Comparison of ENCODE assay signal across 9 mouse cellular contexts in the genomic region with DNA sequence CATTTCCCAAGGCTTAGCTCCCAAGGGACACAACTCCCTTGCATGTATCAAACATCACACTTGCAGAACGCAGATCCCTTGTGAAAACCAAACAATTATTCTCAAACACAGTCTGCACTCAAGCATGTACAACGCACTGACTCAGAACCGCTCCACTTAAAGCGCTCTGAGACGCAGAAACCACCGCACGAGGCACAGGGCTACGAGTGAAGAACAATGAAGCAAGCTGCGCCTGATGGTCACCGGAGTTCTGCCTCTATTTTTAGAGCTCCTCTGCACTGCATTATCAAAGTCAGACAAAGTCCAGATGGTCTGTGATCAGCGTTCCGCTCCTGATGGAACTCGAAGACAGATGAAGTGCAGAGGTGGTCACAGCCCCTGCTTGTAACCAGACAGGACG. TPM values are rescaled to one million over a fixed set of nuclear protein-coding genes. Genes with fewer than 3 reads are reported as not detected.
DNase-seq lines count a peak whose midpoint lies in the region; ATAC-seq and TF ChIP-seq lines count a peak whose summit lies in the region.
"Had no signal": no experiment of that assay in that cellular context is flagged by ENCODE, and none has a peak within 500 bp of the region (broad histone marks: within the 10 kb centered on the region; RNA-seq: fewer than 3 reads in every experiment).

No protein-coding gene starts in this region.

- H3K4me3 ChIP-seq in heart, embryonic 12.5 days: peak overlapping the region; percentile 22; the same call in 1 of the 2 replicates
- H3K4me3 ChIP-seq in midbrain, embryonic 11.5 days (ENCODE audit: low read depth, low read length): no peak overlapping the region
- H3K4me3 ChIP-seq: liver, embryonic 13.5 days had no signal

- H3K9me3 ChIP-seq in heart, embryonic 12.5 days (replicated peaks): no peaks in the 10 kb centered on the region
- no peaks in the 10 kb centered on the region for H3K9me3 ChIP-seq in midbrain, embryonic 11.5 days (ENCODE audit: control insufficient read depth, low read length)
- H3K9me3 ChIP-seq: liver, embryonic 13.5 days had no signal

- H3K27me3 ChIP-seq in heart, embryonic 12.5 days (replicated peaks): no peaks in the 10 kb centered on the region
- H3K27me3 ChIP-seq in midbrain, embryonic 11.5 days (ENCODE audit: control insufficient read depth, insufficient read depth, low read length): no peaks in the 10 kb centered on the region
- H3K27me3 ChIP-seq: liver, embryonic 13.5 days had no signal

- peak; percentile 15 for DNase-seq in gastrocnemius, adult 18-20 months (ENCODE audit: low spot score)
- no peak for DNase-seq in gastrocnemius, adult 8-10 months (ENCODE audit: low spot score in 2 of 2)
- DNase-seq in brain, embryonic 14.5 days (ENCODE audit: low read depth): peak; percentile 74
- DNase-seq in midbrain, embryonic 11.5 days (ENCODE audit: low spot score, missing footprints): peak; percentile 85
- DNase-seq in yolk sac, embryonic 10.5 days (ENCODE audit: low spot score): no peak
- DNase-seq in gastrocnemius, postnatal 25 days: no peak
- no peak for DNase-seq in frontal cortex, postnatal 25 days (ENCODE audit: low spot score in 2 of 2)
- DNase-seq: liver, embryonic 13.5 days had no signal

- 6% methylated on average over 14 of the region's 14 CpGs for WGBS in heart, embryonic 12.5 days
- 49% methylated on average over 14 of the region's 14 CpGs for WGBS in midbrain, embryonic 11.5 days

- peak overlapping the region; percentile 63 for H3K4me2 ChIP-seq in heart, embryonic 12.5 days
- H3K4me2 ChIP-seq in midbrain, embryonic 11.5 days: peak overlapping the region; percentile 20; the same call in 1 of the 2 replicates
- H3K4me2 ChIP-seq: liver, embryonic 13.5 days had no signal

- peak overlapping the region; percentile 98 for H3K27ac ChIP-seq in heart, embryonic 12.5 days (ENCODE audit: poor library complexity, severe bottlenecking)
- H3K27ac ChIP-seq in midbrain, embryonic 11.5 days (ENCODE audit: low read depth, low read length): no peak overlapping the region
- H3K27ac ChIP-seq: liver, embryonic 13.5 days had no signal

- H3K4me1 ChIP-seq in heart, embryonic 12.5 days (replicated peaks): peaks cover 21% of the 10 kb centered on the region
- no peaks in the 10 kb centered on the region for H3K4me1 ChIP-seq in midbrain, embryonic 11.5 days (ENCODE audit: control insufficient read depth, insufficient read depth, low read length)
- H3K4me1 ChIP-seq: liver, embryonic 13.5 days had no signal

- peak; percentile 82 for ATAC-seq in heart, embryonic 12.5 days (ENCODE audit: insufficient number of reproducible peaks, low FRiP score)
- peak; percentile 77 for ATAC-seq in midbrain, embryonic 11.5 days (ENCODE audit: low FRiP score)

- TF ChIP-seq POLR2A in brain, embryonic 14.5 days (IDR thresholded peaks at IDR 0.05; ENCODE audit: borderline replicate concordance, extremely low read depth, insufficient read depth, insufficient read length, poor library complexity, severe bottlenecking): no peak

- TF ChIP-seq CTCF in brain, embryonic 14.5 days (IDR thresholded peaks at IDR 0.05; ENCODE audit: borderline replicate concordance, extremely low read depth, insufficient read depth, insufficient read length): no peak

- H3K9ac ChIP-seq in heart, embryonic 12.5 days: peak overlapping the region; percentile 67
- no peak overlapping the region for H3K9ac ChIP-seq in midbrain, embryonic 11.5 days (ENCODE audit: low read length)
- H3K9ac ChIP-seq: liver, embryonic 13.5 days had no signal

- H3K36me3 ChIP-seq in heart, embryonic 12.5 days: peaks cover 9% of the 10 kb centered on the region
- no peaks in the 10 kb centered on the region for H3K36me3 ChIP-seq in midbrain, embryonic 11.5 days (ENCODE audit: control insufficient read depth, insufficient read depth, low read length)
- H3K36me3 ChIP-seq: liver, embryonic 13.5 days had no signal

RNA-seq across cellular contexts. Expression of a gene that starts 50.4 kb away (rescaled TPM):
- total RNA-seq in gastrocnemius, adult 18-20 months (2021): 1 to 10 TPM; 8.3 to 10.0 TPM
- 1 to 10 TPM; 4.5 to 8.2 (median 6.0) TPM for total RNA-seq in gastrocnemius, adult 8-10 months (2022)
- polyA plus RNA-seq in brain, embryonic 14.5 days (2012; rRNA removed): 2.4 TPM in 2 replicates
- 64.2 and 64.3 TPM in 2 replicates for polyA plus RNA-seq in heart, embryonic 12.5 days (2016; fragmentation: Nextera tagmentation; extraction: Ambion mirVana)
- 13.1 and 14.1 TPM in 2 replicates for polyA plus RNA-seq in midbrain, embryonic 11.5 days (2014; fragmentation: Nextera tagmentation; extraction: Ambion mirVana)
- total RNA-seq in gastrocnemius, postnatal 25 days (2021): 10 to 100 TPM in 1 of 2 experiments, 1 to 10 TPM in 1; 9.3 to 11.0 TPM

Comparison
In these comparisons a context has a peak if more than half of its experiments do, and no peak if none do; other contexts are left out.
1. DNase-seq: peak in gastrocnemius, adult 18-20 months (single experiment), brain, embryonic 14.5 days (single experiment) and midbrain, embryonic 11.5 days (single experiment); none in gastrocnemius, adult 8-10 months (0 of 2), yolk sac, embryonic 10.5 days (single experiment), gastrocnemius, postnatal 25 days (single experiment) and frontal cortex, postnatal 25 days (0 of 2).